Mouse (Mus musculus) myocyte (in vitro differentiated cells): ENCODE measurements around the gene Uba2. TPM values are rescaled to one million over a fixed set of nuclear protein-coding genes. Genes with fewer than 3 reads are reported as not detected.
A peak's percentile ranks its signal among the peaks of the same experiment; 100 is the strongest.
"Not testable (repeated sequence)": the region's sequence is repeated elsewhere in the genome, so short reads cannot be mapped to it uniquely, and the experiment has no call there.

Source experiments
- H3K27me3 ChIP-seq: one replicate; pipeline ENCODE4 v1.6.1; 2011; ENCODE audit not compliant: control insufficient read depth, insufficient read depth, insufficient read length
- H3K36me3 ChIP-seq: one replicate; pipeline ENCODE4 v1.6.1; 2011; ENCODE audit not compliant: control insufficient read depth, insufficient read depth
- H3K4me2 ChIP-seq: one replicate; pipeline ENCODE4 v1.6.1; 2011; ENCODE audit warnings: low read depth, control low read depth
- H3K4me3 ChIP-seq: one replicate; pipeline ENCODE4 v1.5.1; 2011; ENCODE audit warnings: mild to moderate bottlenecking, control low read depth, moderate library complexity
- H3K79me2 ChIP-seq: one replicate; pipeline ENCODE4 v1.6.1; 2011; ENCODE audit not compliant: control insufficient read depth, insufficient read depth
- H3ac ChIP-seq: one replicate; pipeline ENCODE4 v1.6.1; 2011; ENCODE audit not compliant: control insufficient read depth, insufficient read length
- CEBPB ChIP-seq: IDR thresholded peaks from 2 replicates; pipeline ENCODE4 v1.6.1; 2011; ENCODE audit warnings: mild to moderate bottlenecking, moderate library complexity; ENCODE audit not compliant: poor library complexity, insufficient read depth, severe bottlenecking
- E2F4 ChIP-seq: IDR thresholded peaks from one replicate; pipeline ENCODE4 v1.6.1; 2011; ENCODE audit warnings: mild to moderate bottlenecking, control low read depth, moderate library complexity; ENCODE audit not compliant: insufficient read depth
- MAX ChIP-seq: IDR thresholded peaks from one replicate; pipeline ENCODE4 v1.6.1; 2011; ENCODE audit warnings: low read depth, mild to moderate bottlenecking, control low read depth
- MYOD1 ChIP-seq, 3 experiments: IDR thresholded peaks; one replicate each; pipeline ENCODE4 v1.6.1; 2011; ENCODE audit warnings: control low read depth in 2 of 3, low read depth in 2 of 3, mild to moderate bottlenecking in 2 of 3, moderate library complexity in 1 of 3; ENCODE audit not compliant: insufficient read length in 2 of 3, control insufficient read depth in 1 of 3
- MYOG ChIP-seq, 3 experiments: IDR thresholded peaks; one replicate each; pipeline ENCODE4 v1.6.1; 2011; ENCODE audit warnings: control low read depth in 2 of 3, low read depth in 2 of 3, mild to moderate bottlenecking in 2 of 3; ENCODE audit not compliant: insufficient read length in 2 of 3, control insufficient read depth in 1 of 3, insufficient read depth in 1 of 3
- POLR2A ChIP-seq: IDR thresholded peaks from one replicate; pipeline ENCODE4 v1.6.1; 2011; ENCODE audit warnings: low read depth, mild to moderate bottlenecking, control low read depth, moderate library complexity; ENCODE audit not compliant: insufficient read length
- POLR2AphosphoS2 ChIP-seq: IDR thresholded peaks from one replicate; pipeline ENCODE4 v1.6.1; 2011; ENCODE audit warnings: low read depth, control low read depth; ENCODE audit not compliant: insufficient read length
- REST ChIP-seq: IDR thresholded peaks from one replicate; pipeline ENCODE4 v1.6.1; 2011; ENCODE audit warnings: mild to moderate bottlenecking, control low read depth, moderate library complexity; ENCODE audit not compliant: insufficient read depth, insufficient read length
- SRF ChIP-seq: IDR thresholded peaks from one replicate; pipeline ENCODE4 v1.6.1; 2011; ENCODE audit warnings: low read depth; ENCODE audit not compliant: control insufficient read depth, insufficient read length
- TCF12 ChIP-seq: IDR thresholded peaks from one replicate; pipeline ENCODE4 v1.6.1; 2011; ENCODE audit warnings: mild to moderate bottlenecking, control low read depth; ENCODE audit not compliant: poor library complexity, insufficient read depth, severe bottlenecking
- TCF3 ChIP-seq: IDR thresholded peaks from one replicate; pipeline ENCODE4 v1.6.1; 2011; ENCODE audit warnings: low read depth, control low read depth; ENCODE audit not compliant: insufficient read length
- USF1 ChIP-seq: IDR thresholded peaks from one replicate; pipeline ENCODE4 v1.6.1; 2011; ENCODE audit warnings: low read depth, mild to moderate bottlenecking, control low read depth, moderate library complexity
- polyA plus RNA-seq: library from polyadenylated mRNA; unstranded; fragments of >200 nt; fragmentation: generic; extraction: Trizol; gene quantifications from one replicate; pipeline ENCODE4 v1.2.1, GENCODE M21; 2012; ENCODE audit warnings: missing spikeins

Uba2 gene
- polyA plus RNA-seq, 1 experiment = 48.7 TPM

GRCm38 (mm10) chr7:34208027-34208745, 38.8 kb upstream of the Uba2 start:
- no peak for TF ChIP-seq TCF12
- H3K27me3 ChIP-seq = no peaks in the 10 kb centered on the region
- no peak overlapping the region for H3K4me3 ChIP-seq
- no peak overlapping the region for H3ac ChIP-seq
- no peaks in the 10 kb centered on the region for H3K79me2 ChIP-seq
- H3K36me3 ChIP-seq = peaks cover 70% of the 10 kb centered on the region
- H3K4me2 ChIP-seq = no peak overlapping the region

- H3ac ChIP-seq = no peak overlapping the region
- no peak for TF ChIP-seq POLR2AphosphoS2
- no peak for TF ChIP-seq SRF
- no peak for TF ChIP-seq POLR2A
- no peak for TF ChIP-seq TCF12
- no peak for TF ChIP-seq USF1
- TF ChIP-seq REST = no peak
- no peak for TF ChIP-seq MYOD1 (IDR thresholded peaks at IDR 0.05; ENCODE audit: control insufficient read depth in 1 of 3, insufficient read length in 2 of 3, low read depth in 2 of 3)
- TF ChIP-seq E2F4 = no peak
- TF ChIP-seq TCF3 = no peak
- TF ChIP-seq MYOG (IDR thresholded peaks at IDR 0.05; ENCODE audit: control insufficient read depth in 1 of 3, insufficient read depth in 1 of 3, insufficient read length in 2 of 3, low read depth in 2 of 3) = no peak
- TF ChIP-seq CEBPB = no peak
- TF ChIP-seq MAX = no peak
- H3K4me3 ChIP-seq = no peak overlapping the region
- peaks cover 71% of the 10 kb centered on the region for H3K36me3 ChIP-seq
- no peaks in the 10 kb centered on the region for H3K27me3 ChIP-seq
- H3K79me2 ChIP-seq = no peaks in the 10 kb centered on the region
- H3K4me2 ChIP-seq = no peak overlapping the region
These were observed 36.9 kb upstream of the Uba2 start for GRCm38 (mm10) chr7:34206331-34206730.

- H3K4me3 ChIP-seq, H3K27me3 ChIP-seq, H3K4me2 ChIP-seq, H3ac ChIP-seq, H3K79me2 ChIP-seq: not testable (repeated sequence)
- H3K36me3 ChIP-seq = peaks cover 43% of the 10 kb centered on the region
These were observed 32.7 kb upstream of the Uba2 start for GRCm38 (mm10) chr7:34202147-34202546.

- no peak overlapping the region for H3ac ChIP-seq
- H3K4me2 ChIP-seq = no peak overlapping the region
- TF ChIP-seq MAX (no peak), MYOG (IDR thresholded peaks at IDR 0.05; ENCODE audit: control insufficient read depth in 1 of 3, insufficient read depth in 1 of 3, insufficient read length in 2 of 3, low read depth in 2 of 3) (no peak), USF1 (no peak), POLR2AphosphoS2 (peak; percentile 35), MYOD1 (IDR thresholded peaks at IDR 0.05; ENCODE audit: control insufficient read depth in 1 of 3, insufficient read length in 2 of 3, low read depth in 2 of 3) (no peak), E2F4 (no peak), TCF3 (no peak), TCF12 (no peak)
- H3K79me2 ChIP-seq = no peaks in the 10 kb centered on the region
- peaks cover 31% of the 10 kb centered on the region for H3K36me3 ChIP-seq
- no peaks in the 10 kb centered on the region for H3K27me3 ChIP-seq
- H3K4me3 ChIP-seq = no peak overlapping the region
These were observed 31.4 kb upstream of the Uba2 start for GRCm38 (mm10) chr7:34200829-34201228.

- TF ChIP-seq CEBPB = no peak
- TF ChIP-seq POLR2A = no peak
- TF ChIP-seq REST = no peak
- TF ChIP-seq E2F4 = no peak
- no peak for TF ChIP-seq MYOG (IDR thresholded peaks at IDR 0.05; ENCODE audit: control insufficient read depth in 1 of 3, insufficient read depth in 1 of 3, insufficient read length in 2 of 3, low read depth in 2 of 3)
- TF ChIP-seq TCF12 = no peak
- TF ChIP-seq SRF = no peak
- TF ChIP-seq MAX = no peak
- no peak for TF ChIP-seq USF1
- no peak for TF ChIP-seq MYOD1 (IDR thresholded peaks at IDR 0.05; ENCODE audit: control insufficient read depth in 1 of 3, insufficient read length in 2 of 3, low read depth in 2 of 3)
- no peak for TF ChIP-seq TCF3
- TF ChIP-seq POLR2AphosphoS2 = no peak
- no peak overlapping the region for H3ac ChIP-seq
These were observed 28.9 kb upstream of the Uba2 start for GRCm38 (mm10) chr7:34198346-34198745.

More at GRCm38 (mm10) chr7:34198346-34198745, 28.9 kb upstream of the Uba2 start:
- peaks cover 9% of the 10 kb centered on the region for H3K36me3 ChIP-seq
- H3K4me3 ChIP-seq = no peak overlapping the region
- H3K27me3 ChIP-seq = no peaks in the 10 kb centered on the region
- H3K79me2 ChIP-seq = no peaks in the 10 kb centered on the region
- no peak overlapping the region for H3K4me2 ChIP-seq
